Mouse (Mus musculus): ENCODE data around the gene Bcl6b. TPM values are rescaled to one million over a fixed set of nuclear protein-coding genes. Genes with fewer than 3 reads are reported as not detected.

Gene Bcl6b
- polyA plus RNA-seq, 1 experiment from 2014 or later = 5.9 TPM

DNA sequence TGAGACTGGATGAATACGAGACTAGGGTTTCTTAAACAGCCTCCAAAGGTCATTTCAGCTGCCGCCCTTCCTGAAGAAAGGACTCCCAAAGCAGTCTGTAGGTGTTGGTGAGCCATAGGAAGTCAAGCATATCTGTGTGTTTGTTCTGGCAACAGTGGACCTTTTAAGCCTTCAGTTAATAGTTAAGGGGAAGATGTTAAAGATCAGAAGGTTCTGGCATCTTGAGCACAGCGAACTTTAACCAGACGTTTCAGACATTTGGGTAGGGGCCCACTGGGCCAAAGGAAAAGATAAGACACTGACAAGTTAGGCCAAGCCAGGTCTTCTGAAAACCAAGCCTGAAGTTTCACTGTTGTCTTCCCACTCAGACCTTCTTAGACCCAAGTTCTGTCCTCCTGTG, 11.6 kb downstream of the Bcl6b start:
- no peak for ATAC-seq (ENCODE audit: low FRiP score)
- Histone ChIP-seq H3K27me3 (peaks cover 55% of the 10 kb centered on the region), H3K4me1 (peaks cover 50% of the 10 kb centered on the region), H3K9ac (no peak overlapping the region), H3K27ac (no peak overlapping the region), H3K4me2 (no peak overlapping the region), H3K9me3 (no peaks in the 10 kb centered on the region), H3K4me3 (replicated peaks) (no peak overlapping the region), H3K36me3 (replicated peaks) (peaks cover 15% of the 10 kb centered on the region)
- 91% methylated on average over 4 of the region's 4 CpGs for WGBS

DNA sequence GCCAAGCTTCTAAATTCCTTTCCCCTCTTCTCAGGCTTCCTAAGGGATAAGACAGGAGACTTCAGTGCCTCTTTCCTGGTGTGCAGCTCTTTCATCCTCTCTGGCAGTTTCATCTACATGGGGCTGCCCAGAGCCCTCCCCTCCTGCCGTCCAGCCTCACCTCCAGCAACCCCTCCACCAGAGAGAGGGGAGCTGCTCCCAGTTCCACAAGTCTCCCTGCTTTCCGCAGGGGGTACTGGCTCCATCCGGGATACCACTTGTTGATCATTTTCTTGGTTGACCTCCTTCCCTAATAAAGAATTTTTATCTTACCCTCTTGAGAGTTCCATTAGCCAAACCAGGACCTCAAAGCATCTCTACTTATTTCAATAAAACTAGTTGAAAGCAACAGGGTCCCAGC, 13.5 kb downstream of the Bcl6b start:
- H3K27ac ChIP-seq = no peak overlapping the region
- no peak for ATAC-seq (ENCODE audit: low FRiP score)
- WGBS = 47% methylated on average over 3 of the region's 3 CpGs
- no peaks in the 10 kb centered on the region for H3K9me3 ChIP-seq
- H3K36me3 ChIP-seq (replicated peaks) = peaks cover 15% of the 10 kb centered on the region
- no peak overlapping the region for H3K4me3 ChIP-seq (replicated peaks)
- no peak overlapping the region for H3K4me2 ChIP-seq
- H3K27me3 ChIP-seq = peaks cover 59% of the 10 kb centered on the region
- peaks cover 37% of the 10 kb centered on the region for H3K4me1 ChIP-seq
- no peak overlapping the region for H3K9ac ChIP-seq

DNA sequence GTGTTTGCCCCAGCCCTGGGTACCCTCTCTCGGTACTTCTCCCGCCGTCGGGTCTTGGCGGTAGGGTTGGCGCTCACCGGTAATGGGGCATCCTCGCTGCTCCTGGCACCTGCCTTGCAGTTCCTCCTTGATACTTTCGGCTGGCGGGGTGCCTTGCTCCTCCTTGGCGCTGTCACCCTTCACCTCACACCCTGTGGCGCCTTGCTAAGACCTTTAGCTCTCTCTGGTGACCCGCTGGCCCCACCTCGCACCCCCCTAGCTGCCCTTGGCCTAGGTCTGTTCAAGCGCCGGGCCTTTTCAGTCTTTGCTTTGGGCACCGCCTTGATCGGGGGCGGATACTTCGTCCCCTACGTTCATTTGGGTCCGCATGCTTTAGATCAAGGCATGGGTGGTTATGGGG, 14.3 kb downstream of the Bcl6b start:
- Histone ChIP-seq H3K4me1 (peaks cover 36% of the 10 kb centered on the region), H3K9ac (peak overlapping the region; percentile 17; the same call in 1 of the 2 replicates), H3K27me3 (peaks cover 59% of the 10 kb centered on the region), H3K36me3 (replicated peaks) (peaks cover 15% of the 10 kb centered on the region), H3K4me3 (replicated peaks) (peak overlapping the region; percentile 36; the same call in 1 of the 2 replicates), H3K4me2 (peak overlapping the region; percentile 59; the same call in 1 of the 2 replicates), H3K27ac (no peak overlapping the region), H3K9me3 (no peaks in the 10 kb centered on the region)
- WGBS = 11% methylated on average over 22 of the region's 22 CpGs
- no peak for ATAC-seq (ENCODE audit: low FRiP score)

DNA sequence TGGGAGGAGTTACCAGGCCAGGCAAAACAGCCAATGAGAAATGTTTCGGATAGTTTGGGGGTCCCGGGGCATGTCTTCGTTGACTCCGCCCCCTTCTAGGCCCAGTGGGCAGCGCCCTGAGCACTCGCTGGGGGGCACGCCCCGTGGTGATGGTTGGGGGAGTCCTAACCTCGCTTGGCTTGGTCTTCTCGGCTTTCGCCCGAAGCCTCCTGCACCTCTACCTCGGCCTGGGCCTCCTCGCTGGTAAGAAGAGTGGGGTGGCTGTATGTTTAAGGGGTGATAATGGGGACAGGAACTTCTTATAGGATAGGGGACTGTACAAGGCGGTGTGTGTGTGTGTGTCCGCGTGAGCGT, 14.8 kb downstream of the Bcl6b start:
- peak overlapping the region; percentile 47; the same call in 1 of the 2 replicates for H3K9ac ChIP-seq
- peaks cover 59% of the 10 kb centered on the region for H3K27me3 ChIP-seq
- H3K4me2 ChIP-seq = peak overlapping the region; percentile 59
- H3K36me3 ChIP-seq (replicated peaks) = peaks cover 15% of the 10 kb centered on the region
- no peaks in the 10 kb centered on the region for H3K9me3 ChIP-seq
- H3K4me3 ChIP-seq (replicated peaks) = peak overlapping the region; percentile 36
- 2% methylated on average over 18 of the region's 18 CpGs for WGBS
- no peak for ATAC-seq (ENCODE audit: low FRiP score)
- peaks cover 31% of the 10 kb centered on the region for H3K4me1 ChIP-seq
- H3K27ac ChIP-seq = no peak overlapping the region

DNA sequence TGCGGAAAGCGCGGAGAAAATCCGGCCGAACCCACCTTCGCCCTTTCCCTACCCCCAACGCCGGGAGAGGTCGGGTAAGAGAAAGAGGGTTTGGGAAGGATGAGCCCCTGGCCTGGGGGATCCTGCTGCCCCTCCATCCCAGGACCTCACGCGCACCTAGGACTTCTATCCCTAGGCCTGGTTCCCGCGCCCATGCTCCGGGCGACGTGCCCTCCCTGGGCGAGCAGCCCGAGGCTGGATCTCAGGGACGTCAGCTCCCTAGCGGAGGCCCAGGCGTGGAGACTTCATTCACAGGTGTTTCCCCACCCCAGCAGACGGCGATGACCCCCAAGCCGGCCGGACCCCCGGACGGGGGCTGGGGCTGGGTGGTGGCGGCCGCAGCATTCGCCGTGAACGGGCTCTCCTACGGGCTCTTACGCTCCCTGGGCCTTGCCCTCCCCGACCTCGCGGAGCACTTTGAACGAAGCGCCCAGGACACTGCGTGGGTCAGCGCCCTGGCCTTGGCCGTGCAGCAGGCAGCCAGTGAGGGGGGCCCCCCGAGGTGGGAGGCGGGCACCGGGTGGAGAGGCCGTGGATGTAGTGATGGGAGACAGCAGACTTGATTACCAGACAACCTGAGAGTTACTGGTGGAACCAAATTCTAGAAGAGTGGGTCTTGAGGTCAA, 15.3 kb downstream of the Bcl6b start:
- WGBS = 2% methylated on average over 46 of the region's 46 CpGs
- 0 out of 2 replicates have a peak, but pooled peaks have one; percentile 39 for ATAC-seq (ENCODE audit: low FRiP score)
- peaks cover 59% of the 10 kb centered on the region for H3K27me3 ChIP-seq
- no peak overlapping the region for H3K27ac ChIP-seq
- peaks cover 15% of the 10 kb centered on the region for H3K36me3 ChIP-seq (replicated peaks)
- H3K9ac ChIP-seq = peak overlapping the region; percentile 47
- peak overlapping the region; percentile 59 for H3K4me2 ChIP-seq
- H3K4me1 ChIP-seq = peaks cover 26% of the 10 kb centered on the region
- peak overlapping the region; percentile 36 for H3K4me3 ChIP-seq (replicated peaks)
- H3K9me3 ChIP-seq = no peaks in the 10 kb centered on the region

DNA sequence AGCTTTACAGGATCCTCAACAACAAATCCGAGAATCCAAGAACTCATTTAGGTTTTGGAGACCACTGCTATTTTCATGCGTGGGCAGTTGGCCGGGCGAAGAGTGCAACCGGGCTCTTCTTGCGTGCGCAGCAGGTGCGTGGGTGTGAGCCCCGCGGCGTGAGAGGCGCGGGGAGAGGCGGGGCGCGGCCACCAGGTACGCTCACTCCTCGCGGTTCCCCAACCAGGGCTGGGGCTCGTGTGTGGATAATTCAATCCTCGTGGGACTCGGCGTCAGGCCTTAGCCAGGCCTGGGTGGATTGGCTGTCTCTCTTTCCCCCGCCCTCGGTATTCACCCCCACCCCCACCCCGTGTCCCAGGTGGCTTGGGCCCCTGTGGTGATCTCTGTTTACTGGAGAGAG, 15.9 kb downstream of the Bcl6b start:
- H3K4me3 ChIP-seq (replicated peaks) = peak overlapping the region; percentile 36
- H3K36me3 ChIP-seq (replicated peaks) = peaks cover 15% of the 10 kb centered on the region
- H3K4me2 ChIP-seq = peak overlapping the region; percentile 59
- no peak overlapping the region for H3K27ac ChIP-seq
- H3K27me3 ChIP-seq = peaks cover 59% of the 10 kb centered on the region
- peak overlapping the region; percentile 47; the same call in 1 of the 2 replicates for H3K9ac ChIP-seq
- 0 out of 2 replicates have a peak, but pooled peaks have one; percentile 13 for ATAC-seq (ENCODE audit: low FRiP score)
- peaks cover 20% of the 10 kb centered on the region for H3K4me1 ChIP-seq
- H3K9me3 ChIP-seq = no peaks in the 10 kb centered on the region
- WGBS = 7% methylated on average over 26 of the region's 26 CpGs

DNA sequence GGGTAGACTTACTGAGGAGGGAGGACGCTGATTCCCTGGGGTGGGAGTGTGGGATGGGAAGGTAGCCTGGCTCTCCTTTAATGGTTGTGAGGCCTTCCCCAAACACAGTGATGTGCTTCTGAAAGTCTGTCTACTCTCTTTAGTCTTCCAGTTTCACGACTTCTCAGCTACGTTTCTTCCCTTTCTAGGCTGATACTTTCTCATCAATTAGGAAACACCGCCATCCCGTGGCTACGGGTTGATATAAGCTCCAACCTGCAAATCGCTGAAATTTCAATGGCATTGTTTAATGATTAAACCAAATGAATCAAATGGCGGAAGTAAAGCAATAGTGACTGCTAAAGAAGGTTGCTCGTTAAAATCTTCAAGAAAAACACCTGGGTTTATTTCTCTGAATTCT, 16.7 kb downstream of the Bcl6b start:
- H3K9ac ChIP-seq = no peak overlapping the region
- H3K4me1 ChIP-seq = peaks cover 16% of the 10 kb centered on the region
- WGBS = 12% methylated on average over 9 of the region's 9 CpGs
- H3K36me3 ChIP-seq (replicated peaks) = peaks cover 12% of the 10 kb centered on the region; the same call in 1 of the 2 replicates
- no peak overlapping the region for H3K4me2 ChIP-seq
- no peak overlapping the region for H3K27ac ChIP-seq
- H3K27me3 ChIP-seq = peaks cover 59% of the 10 kb centered on the region
- ATAC-seq (ENCODE audit: low FRiP score) = no peak
- no peak overlapping the region for H3K4me3 ChIP-seq (replicated peaks)
- no peaks in the 10 kb centered on the region for H3K9me3 ChIP-seq

DNA sequence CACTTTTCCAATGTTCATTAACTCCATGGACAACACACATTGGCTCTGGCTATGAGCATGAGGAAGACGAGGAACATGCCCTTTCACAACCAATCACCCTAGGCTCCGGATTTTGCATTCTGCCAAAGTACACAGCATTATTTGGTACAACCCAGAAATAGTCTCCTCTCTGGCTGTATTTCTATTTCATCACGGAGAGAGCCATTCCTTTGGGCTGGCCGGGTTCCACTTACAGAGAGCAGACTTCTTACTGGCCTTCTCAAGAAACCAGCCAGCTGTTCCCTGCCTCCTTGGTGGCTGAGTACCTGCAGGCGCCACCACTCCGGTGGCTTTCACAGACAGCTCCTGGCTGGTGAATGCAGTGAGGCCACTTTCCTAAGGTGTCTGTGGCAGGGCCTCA, 17.2 kb downstream of the Bcl6b start, which contains the start of gene Slc16a11:
Gene Slc16a11 (plus strand): TSS at position 330 of the 400 bp plus-strand sequence.
- Histone ChIP-seq H3K9me3 (no peaks in the 10 kb centered on the region), H3K4me1 (peaks cover 16% of the 10 kb centered on the region), H3K27me3 (peaks cover 54% of the 10 kb centered on the region), H3K4me3 (replicated peaks) (peak within 1 kb of the TSS; percentile 36; the same call in 1 of the 2 replicates), H3K9ac (no peak within 1 kb of the TSS), H3K36me3 (replicated peaks) (peaks cover 9% of the 10 kb centered on the region; the same call in 1 of the 2 replicates), H3K27ac (no peak within 1 kb of the TSS), H3K4me2 (peak within 1 kb of the TSS; percentile 59)
- WGBS = 62% methylated on average over 6 of the region's 6 CpGs
- ATAC-seq (ENCODE audit: low FRiP score) = no peak

DNA sequence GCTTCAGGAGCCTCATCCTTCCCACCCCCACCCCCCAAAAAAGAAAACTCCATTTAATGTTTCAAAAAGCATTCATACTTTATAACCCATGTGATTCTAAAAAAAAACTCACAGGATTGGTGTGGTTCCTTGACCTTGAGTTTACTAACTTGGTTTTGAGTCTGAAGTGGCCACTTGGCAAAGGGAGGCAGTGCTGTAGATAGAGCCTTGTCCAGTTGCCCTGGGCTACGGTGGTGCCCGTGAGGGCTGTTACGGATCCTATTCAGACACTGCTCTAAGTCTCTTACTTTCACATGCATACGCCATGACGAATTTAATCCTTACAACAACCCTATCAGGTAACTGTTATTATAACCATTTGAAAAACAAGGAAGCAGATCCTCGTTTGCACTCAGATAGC, 17.6 kb downstream of the Bcl6b start:
- peaks cover 16% of the 10 kb centered on the region for H3K4me1 ChIP-seq
- no peak overlapping the region for H3K9ac ChIP-seq
- no peak overlapping the region for H3K4me3 ChIP-seq (replicated peaks)
- 0 out of 2 replicates have a peak, but pooled peaks cover 4% of the 10 kb centered on the region for H3K36me3 ChIP-seq (replicated peaks)
- H3K4me2 ChIP-seq = no peak overlapping the region
- no peak for ATAC-seq (ENCODE audit: low FRiP score)
- peaks cover 50% of the 10 kb centered on the region for H3K27me3 ChIP-seq
- no peaks in the 10 kb centered on the region for H3K9me3 ChIP-seq
- no peak overlapping the region for H3K27ac ChIP-seq
- WGBS = 78% methylated on average over 6 of the region's 6 CpGs

DNA sequence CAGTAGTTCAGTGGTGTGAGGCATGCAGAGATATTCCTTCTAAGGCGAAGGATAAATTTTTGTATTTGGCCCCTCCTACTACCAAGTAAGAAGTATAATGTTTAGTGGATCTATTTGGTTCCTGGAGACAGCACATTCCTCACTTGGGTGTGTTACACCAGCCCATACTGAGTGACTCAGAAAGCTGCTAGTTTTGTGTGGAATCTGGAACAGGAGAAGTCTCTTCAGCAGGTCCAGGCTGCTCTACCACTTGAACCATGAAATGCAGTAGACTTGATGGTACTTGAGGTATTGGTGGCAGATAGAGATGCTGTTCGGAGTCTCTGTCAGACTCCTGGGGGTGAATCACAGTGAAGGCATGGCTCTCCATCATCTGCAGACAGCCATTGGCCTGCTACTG, 18.9 kb downstream of the Bcl6b start:
- H3K27me3 ChIP-seq = peaks cover 37% of the 10 kb centered on the region
- H3K27ac ChIP-seq = no peak overlapping the region
- H3K4me3 ChIP-seq (replicated peaks) = no peak overlapping the region
- no peak for ATAC-seq (ENCODE audit: low FRiP score)
- no peaks in the 10 kb centered on the region for H3K36me3 ChIP-seq (replicated peaks)
- WGBS = 94% methylated on average over 2 of the region's 2 CpGs
- H3K4me2 ChIP-seq = no peak overlapping the region
- peaks cover 16% of the 10 kb centered on the region for H3K4me1 ChIP-seq
- H3K9me3 ChIP-seq = no peaks in the 10 kb centered on the region
- H3K9ac ChIP-seq = no peak overlapping the region

DNA sequence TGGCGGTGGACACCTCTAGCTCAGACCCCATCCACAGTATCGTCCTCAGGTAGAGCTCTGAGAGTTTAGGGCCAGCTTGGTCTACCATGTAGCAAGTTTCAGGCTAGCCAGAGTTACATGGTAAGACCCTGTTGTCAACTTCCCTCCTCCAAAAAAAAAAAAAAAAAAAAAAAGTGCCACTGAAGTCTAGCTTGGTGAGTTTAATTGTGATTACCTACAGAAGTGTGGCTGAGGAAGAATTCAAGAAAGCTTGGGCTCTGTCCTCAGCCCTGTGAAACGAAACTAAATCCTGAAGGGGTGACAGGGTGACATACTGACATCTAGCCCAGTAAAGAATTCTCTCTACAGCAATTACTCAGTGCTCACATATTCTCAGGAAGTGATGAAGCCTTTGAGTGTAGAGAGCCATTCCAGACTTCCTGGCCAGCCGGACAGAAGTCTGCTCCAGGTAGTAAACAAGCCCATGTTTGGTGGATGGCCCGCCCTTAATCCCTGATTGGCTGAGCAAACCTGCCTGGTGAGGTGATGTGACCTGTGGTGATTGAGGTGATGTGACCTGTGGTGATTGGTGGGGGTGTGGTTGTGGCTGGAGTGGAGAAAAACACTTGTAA, 20.7 kb downstream of the Bcl6b start:
- H3K4me1 ChIP-seq = peaks cover 4% of the 10 kb centered on the region

DNA sequence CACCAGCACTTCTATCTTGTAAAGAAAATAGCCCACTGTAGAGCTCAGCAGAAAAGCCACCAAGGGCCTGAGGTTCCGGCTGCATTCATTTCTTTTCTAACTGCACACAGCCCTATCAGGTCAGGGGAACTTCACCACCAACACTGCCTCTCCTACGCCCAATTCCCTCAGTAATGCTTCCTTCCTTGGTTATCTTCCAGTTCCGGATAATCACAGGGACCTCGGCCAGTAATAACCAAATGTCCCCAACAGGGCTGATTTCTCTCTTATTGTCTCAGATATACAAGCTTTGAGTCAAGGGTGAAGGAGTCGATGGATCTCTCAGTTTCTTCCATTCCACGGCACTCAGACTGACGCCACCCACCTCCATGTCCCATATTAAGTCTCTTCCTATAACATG, 22.3 kb downstream of the Bcl6b start:
- H3K4me2 ChIP-seq = no peak overlapping the region
- H3K27me3 ChIP-seq = peaks cover 4% of the 10 kb centered on the region
- H3K9me3 ChIP-seq = no peaks in the 10 kb centered on the region
- H3K4me1 ChIP-seq = no peaks in the 10 kb centered on the region
- 87% methylated on average over 7 of the region's 7 CpGs for WGBS
- ATAC-seq (ENCODE audit: low FRiP score) = no peak
- no peak overlapping the region for H3K9ac ChIP-seq
- H3K4me3 ChIP-seq (replicated peaks) = no peak overlapping the region
- no peaks in the 10 kb centered on the region for H3K36me3 ChIP-seq (replicated peaks)
- no peak overlapping the region for H3K27ac ChIP-seq

More for the DNA sequence above, 20.7 kb downstream of the Bcl6b start:
- H3K4me2 ChIP-seq = no peak overlapping the region
- H3K9me3 ChIP-seq = no peaks in the 10 kb centered on the region
- H3K9ac ChIP-seq = no peak overlapping the region
- H3K27ac ChIP-seq = no peak overlapping the region
- no peak overlapping the region for H3K4me3 ChIP-seq (replicated peaks)
- 82% methylated on average over 5 of the region's 5 CpGs for WGBS
- no peak for ATAC-seq (ENCODE audit: low FRiP score)
- H3K27me3 ChIP-seq = peaks cover 19% of the 10 kb centered on the region
- H3K36me3 ChIP-seq (replicated peaks) = no peaks in the 10 kb centered on the region
